15 mouse cellular contexts compared by ENCODE assay signal in the genomic region with DNA sequence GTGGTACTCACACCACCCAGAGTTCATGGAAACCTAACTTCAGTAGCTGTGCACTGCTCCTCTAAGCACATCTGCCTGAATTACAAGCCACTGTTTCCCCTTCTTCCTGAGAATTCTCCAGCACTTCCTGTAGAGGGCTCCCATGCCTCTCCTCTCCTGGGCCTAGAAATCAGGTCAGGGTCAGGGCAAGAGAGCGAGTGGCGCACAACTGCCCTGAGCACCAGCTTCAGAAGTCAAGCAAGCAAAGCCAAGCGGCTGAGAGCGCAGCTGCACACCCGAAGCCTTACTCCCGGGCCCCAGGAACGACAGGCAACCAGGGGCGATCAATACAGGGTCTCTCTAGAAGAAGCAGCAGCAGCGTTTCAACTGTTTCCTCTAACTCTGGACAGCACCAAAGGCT. TPM values are rescaled to one million over a fixed set of nuclear protein-coding genes. Genes with fewer than 3 reads are reported as not detected.
"Had no signal": no experiment of that assay in that cellular context is flagged by ENCODE, and none has a peak within 500 bp of the region (broad histone marks: within the 10 kb centered on the region; RNA-seq: fewer than 3 reads in every experiment).

No protein-coding gene starts in this region.

- H3K4me2 ChIP-seq: limb, embryonic 12.5 days; midbrain, embryonic 11.5 days; neural tube, embryonic 13.5 days had no signal

- H3K27me3 ChIP-seq: limb, embryonic 12.5 days; megakaryocyte, embryonic 14.5 days; neural tube, embryonic 13.5 days had no signal

- H3K9ac ChIP-seq: limb, embryonic 12.5 days; neural tube, embryonic 13.5 days had no signal

- H3K4me3 ChIP-seq: layer of hippocampus, adult 2 months; limb, embryonic 12.5 days; megakaryocyte, embryonic 14.5 days; neural tube, embryonic 13.5 days had no signal

- DNase-seq: kidney, adult 8-10 months; kidney, postnatal 10 days; kidney, postnatal 4 days; lung, adult 2 months; lung, postnatal 10 days; right cerebral cortex, postnatal 25 days; thymus, postnatal 4 days had no signal

- H3K27ac ChIP-seq: layer of hippocampus, adult 2 months; limb, embryonic 12.5 days; macrophage; neural tube, embryonic 13.5 days had no signal

- H3K9me3 ChIP-seq: limb, embryonic 12.5 days; megakaryocyte, embryonic 14.5 days; neural tube, embryonic 13.5 days had no signal

- ATAC-seq: intestine, postnatal 0 days; midbrain, embryonic 16.5 days had no signal

- H3K4me1 ChIP-seq: limb, embryonic 12.5 days; neural tube, embryonic 13.5 days had no signal

RNA-seq across cellular contexts. Expression of a gene that starts 47.3 kb away (rescaled TPM):
- polyA plus RNA-seq: macrophage had no signal
